Mouse (Mus musculus) layer of hippocampus, adult 18-20 months (tissue): Measurements from ENCODE around the gene Usp40. TPM values are rescaled to one million over a fixed set of nuclear protein-coding genes. Genes with fewer than 3 reads are reported as not detected.
"Not testable (repeated sequence)": the region's sequence is repeated elsewhere in the genome, so short reads cannot be mapped to it uniquely, and the experiment has no call there.

ENCODE experiments used
- DNase-seq, 2 experiments: peaks; one replicate each; pipeline ENCODE4 v3.0.0; 2022; ENCODE audit warnings: low spot score in 2 of 2
- long read RNA-seq: library from polyadenylated mRNA; stranded (forward); transcript quantifications from one replicate; pipeline ENCODE4 v2.0.0, GENCODE M21; 2021
- total RNA-seq, 2 experiments: library from RNA; stranded (reverse); gene quantifications; 2 replicates each; pipeline ENCODE4 v1.2.3; 2021

The Usp40 gene
- 10 to 100 TPM; 18.4 to 19.8 TPM for total RNA-seq
- long read RNA-seq, partial matches to known transcripts = 0 of 3 reads
- long read RNA-seq, other reads (novel, unspliced or antisense) = 3 of 3 reads

DNA sequence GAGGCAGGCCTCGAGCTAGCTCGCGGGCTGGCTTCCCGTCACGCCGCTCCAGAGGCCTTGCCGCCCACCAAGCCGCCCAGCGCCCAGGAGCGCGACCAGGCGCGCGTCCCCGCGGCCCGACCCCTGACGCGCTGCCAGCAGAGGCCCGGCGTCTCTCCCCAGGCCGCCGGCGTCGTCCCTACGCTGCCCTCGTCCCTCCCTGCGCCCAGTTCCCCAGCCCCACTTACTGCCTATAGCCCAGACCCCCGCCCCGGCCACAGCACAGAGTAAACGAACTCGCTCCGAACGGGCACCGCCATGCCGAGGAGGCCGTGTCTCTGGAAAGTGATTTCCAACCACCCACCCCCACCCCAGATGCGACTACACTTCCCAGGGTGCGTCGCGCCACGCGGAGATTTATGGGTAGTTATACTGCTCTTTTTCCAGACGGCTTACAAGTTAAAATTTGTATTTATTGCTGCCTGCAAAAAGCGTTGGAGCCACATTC is at the start of gene Usp40:
Gene Usp40, minus strand, starts transcription at position 341 of the 487 bp plus-strand sequence.
- DNase-seq = peak; percentile 68 to 86

- no peak for DNase-seq
Observed at GRCm38 (mm10) chr1:88055088-88055487, 46.7 kb upstream of the Usp40 start, which contains the start of gene Ugt1a10. TSS of gene Ugt1a10 (plus strand) at chr1:88055388.

DNA sequence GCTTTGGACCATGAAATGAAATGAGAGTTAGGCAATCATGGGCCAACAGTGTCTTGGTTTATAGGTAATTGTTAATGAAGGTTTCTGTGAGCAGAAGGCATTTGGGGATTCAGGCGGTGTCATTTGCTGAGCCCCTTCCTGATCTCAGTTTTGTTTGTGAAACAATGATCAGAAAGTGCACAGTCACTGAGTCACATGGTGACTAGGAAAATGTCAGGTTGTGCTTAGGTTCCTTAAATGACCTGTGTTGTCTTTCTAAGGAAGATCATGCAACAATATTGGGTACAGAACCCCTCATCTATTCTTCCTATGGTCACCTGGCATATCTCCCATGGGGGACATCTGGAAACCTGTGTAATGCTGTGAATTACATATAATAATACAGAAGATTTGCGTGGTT is 39.1 kb upstream of the Usp40 start:
- DNase-seq = not testable (repeated sequence)

DNA sequence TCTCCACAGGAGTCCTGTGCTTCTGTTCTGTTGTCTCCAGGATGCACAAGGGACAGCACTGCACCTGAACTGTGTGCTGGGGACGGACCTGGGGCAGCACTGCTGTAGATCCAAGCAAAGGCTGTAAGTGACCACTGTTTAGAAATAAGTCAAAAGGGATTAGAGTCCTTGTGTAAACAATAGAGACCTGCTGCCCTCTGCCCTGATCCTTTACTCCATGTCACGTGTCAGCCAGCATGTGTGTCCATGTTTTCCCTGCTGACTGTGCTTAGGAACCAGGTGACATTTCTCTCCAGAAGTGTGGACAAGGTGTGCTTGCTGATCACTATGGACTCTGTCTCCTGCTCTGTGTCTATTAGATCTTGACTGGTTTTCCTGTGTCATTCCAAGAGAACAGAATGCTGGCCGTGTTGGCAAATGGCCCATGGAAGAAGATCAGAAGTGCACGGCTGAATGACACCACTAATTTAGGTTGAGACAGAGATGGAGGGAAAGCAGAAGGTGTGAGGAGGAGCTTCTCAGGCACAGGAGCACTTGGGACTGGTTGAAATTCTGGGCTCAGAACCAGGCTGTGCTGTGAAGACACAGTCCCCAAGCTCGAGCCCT is 36.6 kb upstream of the Usp40 start:
- not testable (repeated sequence) for DNase-seq

DNA sequence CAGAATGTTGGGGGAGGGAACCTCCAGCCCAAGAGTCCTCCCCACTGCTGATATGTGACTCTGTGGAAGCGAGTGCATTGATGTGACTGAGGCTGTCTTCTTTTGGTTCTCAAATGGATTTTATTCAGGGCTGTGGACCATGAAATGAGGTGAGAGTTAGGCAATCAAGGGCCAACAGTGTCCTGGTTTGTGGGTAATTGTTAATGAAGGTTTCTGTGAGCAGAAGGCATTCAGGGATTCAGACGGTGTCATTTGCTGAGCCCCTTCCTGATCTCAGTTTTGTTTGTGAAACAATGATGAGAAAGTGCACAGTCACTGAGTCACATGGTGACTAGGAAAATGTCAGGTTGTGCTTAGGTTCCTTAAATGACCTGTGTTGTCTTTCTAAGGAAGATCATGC is 34.7 kb upstream of the Usp40 start:
- not testable (repeated sequence) for DNase-seq

DNA sequence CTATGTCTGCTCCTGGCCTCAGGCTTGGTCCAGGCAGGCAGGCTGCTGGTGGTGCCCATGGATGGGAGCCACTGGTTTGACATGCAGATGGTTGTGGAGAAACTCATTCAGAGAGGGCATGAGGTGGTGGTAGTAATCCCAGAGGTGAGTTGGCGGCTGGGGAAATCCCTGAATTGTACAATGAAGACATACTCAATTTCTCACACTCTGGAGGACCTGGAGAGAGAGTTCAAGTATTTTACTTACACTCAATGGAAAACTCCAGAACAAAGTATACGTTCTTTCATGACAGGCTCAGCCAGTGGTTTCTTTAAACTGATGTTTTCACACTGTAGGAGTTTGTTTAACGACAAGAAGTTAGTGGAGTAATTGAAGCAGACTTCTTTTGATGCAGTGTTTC is 16.9 kb upstream of the Usp40 start:
- DNase-seq = not testable (repeated sequence)

GRCm38 (mm10) chr1:88015371-88015770 is 7.0 kb upstream of the Usp40 start:
- no peak for DNase-seq

DNA sequence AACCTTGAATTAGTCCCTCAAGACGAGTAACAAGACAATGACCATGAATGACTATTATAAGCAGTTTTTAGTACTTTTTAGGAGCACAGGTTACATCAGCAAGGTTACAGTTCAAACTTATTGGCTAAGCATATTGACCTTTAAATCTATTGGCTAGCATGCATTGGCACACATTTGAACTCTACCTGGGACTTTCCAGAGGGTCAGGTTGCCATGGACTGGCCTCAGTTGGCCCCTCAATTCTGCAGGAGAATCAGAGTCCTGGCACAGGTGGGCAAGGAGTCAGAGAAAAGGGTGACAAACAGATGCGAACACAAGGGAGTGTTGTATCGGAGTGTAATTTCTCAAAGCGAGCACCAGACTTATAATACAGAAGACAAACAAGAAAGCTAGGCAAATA is 6.3 kb upstream of the Usp40 start:
- no peak for DNase-seq

DNA sequence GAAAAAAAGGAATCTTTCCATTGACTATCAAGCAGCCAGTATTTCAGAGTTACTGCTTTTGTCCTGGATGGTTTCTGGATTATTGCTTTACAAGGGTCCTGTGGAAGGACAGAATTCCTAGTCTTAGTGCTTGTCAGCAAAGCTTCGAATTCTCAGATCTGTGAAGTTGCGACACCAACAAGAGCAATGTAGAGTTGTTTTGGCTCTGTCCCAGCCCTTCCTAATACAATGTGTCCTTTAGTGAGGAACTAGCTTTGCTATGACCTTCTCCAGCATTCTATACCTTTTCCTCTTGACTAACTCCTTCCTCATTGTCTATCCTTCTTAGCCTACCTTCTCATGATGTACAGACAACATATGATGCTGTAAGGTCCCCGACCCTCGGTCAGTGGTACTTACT is 5.8 kb upstream of the Usp40 start:
- no peak for DNase-seq

DNA sequence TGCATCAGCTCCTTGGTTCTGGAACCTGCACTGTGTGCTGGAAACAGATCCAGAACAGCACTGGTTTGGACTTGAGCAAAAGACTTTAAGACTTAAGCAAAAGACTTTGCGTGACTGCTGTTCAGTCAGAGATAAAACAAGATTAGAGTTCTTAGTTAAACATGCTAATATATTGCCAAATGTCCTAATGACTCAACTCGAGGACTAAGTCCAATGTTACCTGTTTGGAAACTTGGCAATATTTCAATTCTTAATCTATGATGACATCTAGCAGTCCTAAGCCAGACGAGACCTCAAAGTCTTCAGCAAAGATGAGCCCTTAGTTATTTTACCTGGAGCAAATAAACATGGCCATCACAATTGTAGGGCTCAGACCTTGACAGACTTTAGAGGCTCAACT is 5.4 kb upstream of the Usp40 start:
- no peak for DNase-seq

DNA sequence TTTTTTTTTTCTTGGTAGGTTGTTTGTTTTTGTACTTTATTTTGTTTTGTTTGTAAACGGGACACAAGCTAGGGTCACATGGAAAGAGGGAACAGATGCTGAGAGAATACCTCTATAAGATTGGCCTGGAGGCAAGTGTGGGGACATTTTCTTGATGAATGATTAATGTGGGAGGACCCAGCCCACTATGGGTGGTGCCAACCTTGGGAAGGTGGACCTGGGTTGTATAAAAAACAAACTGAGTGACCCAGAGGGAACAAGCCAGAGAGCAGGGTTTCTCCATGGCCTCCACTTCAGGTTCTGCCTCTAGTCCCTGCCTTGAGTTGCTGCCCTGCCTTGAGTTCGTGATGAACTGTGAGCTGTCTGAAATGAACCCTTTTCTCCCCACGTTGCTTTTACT is 1.2 kb upstream of the Usp40 start:
- no peak for DNase-seq

GRCm38 (mm10) chr1:88008735-88009134 is 384 bp upstream of the Usp40 start:
- DNase-seq = no peak

- no peak for DNase-seq
Observed at GRCm38 (mm10) chr1:88007692-88008210, 600 bp downstream of the Usp40 start.

DNA sequence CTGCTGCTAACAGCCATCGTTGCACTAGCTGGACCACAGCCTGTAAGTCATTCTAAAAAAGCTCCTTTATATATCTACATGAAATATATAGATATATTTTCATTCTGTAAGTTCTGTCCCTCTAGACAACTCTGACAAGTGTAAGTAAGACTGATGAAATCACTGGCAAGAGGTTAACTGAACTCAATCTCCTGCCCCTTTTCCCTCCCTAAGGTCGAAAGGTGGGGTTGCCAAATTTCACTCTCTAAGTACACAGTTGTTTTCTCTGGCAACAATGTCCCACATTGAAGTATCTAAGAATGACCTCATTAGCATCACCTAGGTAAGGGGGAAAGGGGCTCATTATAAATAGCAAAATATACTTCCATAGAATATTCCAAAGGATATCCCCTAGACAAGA is 15.6 kb downstream of the Usp40 start:
- no peak for DNase-seq

GRCm38 (mm10) chr1:87982291-87982690 is 26.1 kb downstream of the Usp40 start:
- no peak for DNase-seq

DNA sequence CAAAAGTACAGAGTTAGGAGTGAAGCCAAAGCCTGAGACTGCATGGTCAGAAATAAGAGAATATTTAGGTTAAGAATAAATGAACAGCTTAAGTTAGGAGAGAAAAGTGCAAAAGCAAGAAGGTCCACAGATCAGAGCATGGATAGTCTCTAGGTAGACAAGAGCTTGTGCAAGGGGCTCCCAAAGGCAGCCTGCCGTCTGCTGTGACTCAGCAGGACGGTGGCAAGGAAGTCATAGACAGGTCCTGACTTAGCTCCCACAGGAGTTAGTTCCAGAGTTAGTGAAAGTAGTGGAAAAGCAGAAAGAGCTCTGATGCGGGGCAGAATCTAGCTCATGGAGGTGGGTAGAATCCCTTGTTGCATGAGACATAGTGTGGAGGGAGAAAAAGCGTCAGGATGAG is 38.0 kb downstream of the Usp40 start:
- DNase-seq = no peak

GRCm38 (mm10) chr1:87961459-87962167 is 46.7 kb downstream of the Usp40 start:
- DNase-seq = no peak

GRCm38 (mm10) chr1:87960752-87961151 is 47.6 kb downstream of the Usp40 start:
- no peak for DNase-seq

GRCm38 (mm10) chr1:87959998-87960431 is 48.3 kb downstream of the Usp40 start:
- no peak for DNase-seq

DNA sequence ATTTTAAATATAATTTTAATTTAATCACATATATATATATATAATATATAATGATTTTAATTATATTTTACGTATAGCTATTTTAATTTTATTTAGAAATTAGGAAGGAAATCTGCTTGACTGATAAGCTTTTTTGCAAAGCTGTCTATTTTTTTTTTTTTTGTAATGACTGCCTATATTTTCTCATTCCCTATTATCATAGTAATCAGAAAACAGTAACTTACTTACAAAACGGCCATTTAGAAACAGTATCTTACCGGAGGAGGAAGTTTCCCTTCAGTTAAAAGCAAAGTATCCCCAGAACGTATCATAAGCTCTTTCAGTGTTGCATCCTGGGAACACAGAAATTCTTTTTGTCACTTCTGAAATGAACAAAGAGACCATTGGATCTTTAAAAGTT is 48.8 kb downstream of the Usp40 start:
- DNase-seq = no peak

DNA sequence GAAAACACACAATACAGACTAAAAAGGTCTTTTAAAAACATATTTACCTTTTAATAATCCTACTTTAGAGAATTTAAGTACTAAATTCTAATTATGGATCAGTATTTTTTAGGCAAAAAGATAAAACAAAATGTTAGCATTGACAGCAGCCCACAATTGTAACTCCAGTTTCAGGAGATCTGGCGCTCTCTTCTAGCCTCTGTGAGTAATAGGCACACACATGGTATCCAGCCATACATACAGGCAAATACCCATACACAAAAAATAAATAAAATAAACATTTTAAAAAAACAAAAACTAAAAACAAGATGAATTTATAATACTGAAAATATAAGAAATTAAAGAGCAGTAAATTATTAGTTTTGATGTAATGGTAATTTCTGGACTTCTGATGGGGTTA is 49.4 kb downstream of the Usp40 start:
- DNase-seq = no peak

GRCm38 (mm10) chr1:87953073-87953472 is 55.3 kb downstream of the Usp40 start:
- DNase-seq = no peak
